Mouse (Mus musculus) thymus, postnatal 36 days (tissue): ENCODE results near the gene Rasip1.

Experiments used
- DNase-seq, 2 experiments: peaks; one replicate each; pipeline ENCODE4 v3.0.0; 2022; ENCODE audit warnings: mixed read lengths in 2 of 2

The Rasip1 gene

GRCm38 (mm10) chr7:45627261-45627660 lies at the start of gene Rasip1:
Gene Rasip1, plus strand, starts transcription at chr7:45627488.
- DNase-seq: no peak

- no peak for DNase-seq
These were observed 41.4 kb upstream of the Rasip1 start for GRCm38 (mm10) chr7:45585923-45586322.

DNA sequence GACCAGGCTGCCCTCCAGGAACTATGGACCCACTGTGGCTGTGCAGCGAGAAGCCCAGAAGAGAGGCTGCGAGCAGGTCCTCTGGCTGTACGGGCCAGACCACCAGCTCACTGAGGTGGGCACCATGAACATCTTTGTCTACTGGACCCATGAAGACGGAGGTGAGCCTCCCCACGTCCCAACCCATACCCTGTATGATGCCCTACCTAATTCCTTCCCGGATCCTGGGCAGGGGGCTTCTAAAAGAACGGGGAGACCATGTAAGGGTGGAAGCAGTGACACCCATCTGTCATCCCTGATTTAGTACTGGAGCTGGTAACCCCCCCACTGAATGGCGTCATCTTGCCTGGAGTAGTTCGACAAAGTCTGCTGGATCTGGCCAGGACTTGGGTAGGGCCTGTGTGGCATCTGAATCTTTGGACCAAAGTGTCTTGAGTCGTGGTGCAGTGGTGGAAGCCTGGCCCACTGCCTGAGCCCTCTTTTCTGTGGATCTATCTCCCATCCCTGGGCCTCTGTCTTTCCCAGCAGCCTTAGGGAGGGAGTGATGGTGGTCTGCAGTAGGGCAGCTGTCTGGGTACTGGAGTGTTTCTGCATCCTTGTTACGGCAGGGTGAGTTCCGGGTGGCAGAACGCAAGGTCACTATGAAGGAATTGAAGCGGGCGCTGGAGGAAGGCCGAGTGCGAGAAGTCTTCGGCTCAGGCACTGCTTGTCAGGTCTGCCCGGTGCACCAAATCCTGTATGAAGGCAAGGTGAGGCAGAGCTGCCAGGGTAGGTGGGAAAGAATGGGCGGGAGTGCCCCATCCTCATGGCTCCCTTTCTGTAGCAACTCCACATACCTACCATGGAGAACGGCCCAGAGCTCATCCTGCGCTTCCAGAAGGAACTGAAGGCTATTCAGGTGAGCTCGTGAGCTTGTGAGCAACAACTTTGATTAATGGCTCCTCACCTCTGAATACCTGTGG lies 39.4 kb upstream of the Rasip1 start:
- no peak for DNase-seq

GRCm38 (mm10) chr7:45589173-45589572 lies 38.1 kb upstream of the Rasip1 start:
- peak; percentile 76 to 83 for DNase-seq

DNA sequence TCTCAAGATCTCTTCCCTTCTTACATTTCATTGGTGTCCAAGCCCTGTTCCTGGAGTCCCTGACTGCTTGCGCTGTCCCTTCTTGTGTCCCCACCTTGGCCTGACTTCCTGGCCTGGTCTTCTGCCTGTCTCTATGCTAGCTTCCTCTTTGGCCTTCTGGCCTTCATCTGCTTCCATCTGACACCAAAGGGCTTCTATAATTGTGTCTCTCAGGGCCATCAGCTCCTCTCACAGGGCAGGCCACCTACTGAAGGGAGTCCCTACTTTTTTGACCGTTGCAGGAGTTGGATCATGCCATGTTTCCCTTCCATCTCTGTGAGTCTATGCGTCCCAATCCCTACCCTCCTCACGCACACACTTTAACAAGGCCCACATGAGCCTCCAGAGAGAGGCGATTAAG lies 37.4 kb upstream of the Rasip1 start:
- DNase-seq: no peak

- DNase-seq: no peak
These were observed 36.4 kb upstream of the Rasip1 start for GRCm38 (mm10) chr7:45590874-45591273.

DNA sequence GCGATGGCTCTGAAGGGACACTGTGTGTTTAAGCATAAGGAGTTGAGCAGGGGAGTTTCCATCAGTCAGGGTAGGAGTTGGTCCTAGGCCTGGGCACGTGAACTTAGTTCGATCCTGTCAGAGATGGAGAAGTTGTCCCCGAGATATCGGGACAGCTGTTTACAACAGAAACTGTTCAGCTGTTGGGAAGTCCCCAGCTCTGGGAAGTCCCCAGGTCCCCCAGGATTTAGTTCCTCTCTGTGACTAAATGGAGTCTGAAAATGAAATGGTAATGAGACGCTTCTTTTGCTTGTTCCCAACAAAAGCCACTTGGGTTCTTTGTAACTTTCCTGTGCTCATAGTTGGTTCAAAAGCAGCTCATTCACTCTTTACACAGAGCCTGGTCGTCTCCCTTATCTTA lies 35.4 kb upstream of the Rasip1 start:
- DNase-seq: no peak

DNA sequence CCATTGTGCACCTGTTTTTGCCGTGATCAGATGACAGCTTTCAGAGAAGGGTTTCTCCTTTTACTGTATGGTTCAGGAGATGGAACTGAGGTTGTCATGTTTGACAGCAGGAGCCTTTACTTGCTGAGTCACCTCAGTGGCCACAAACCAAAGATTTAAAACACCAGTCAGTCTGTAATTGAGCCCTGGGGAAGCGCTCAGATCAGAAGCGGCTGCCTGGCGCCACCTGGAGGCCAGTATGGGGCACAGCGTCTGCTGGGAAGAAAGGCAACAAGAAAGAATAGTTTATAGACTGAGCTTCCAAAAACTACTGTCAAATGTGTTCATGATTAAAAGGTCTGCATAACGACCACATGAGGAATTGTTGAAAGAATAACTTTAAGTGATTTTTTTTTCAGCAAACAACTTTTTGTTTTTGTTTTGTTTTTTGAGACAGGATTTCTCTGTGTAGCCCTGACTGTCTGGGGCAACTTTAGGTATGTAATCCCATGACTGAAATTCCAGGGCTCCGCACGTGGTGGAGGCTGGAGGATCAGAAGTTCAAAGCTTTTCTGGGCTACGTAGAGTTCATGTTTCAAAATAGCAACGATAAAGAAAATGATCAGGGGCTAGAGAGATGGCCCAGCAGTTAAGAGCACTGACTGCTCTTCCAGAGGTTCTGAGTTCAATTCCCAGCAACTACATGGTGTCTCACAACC lies 34.0 kb upstream of the Rasip1 start:
- peak; percentile 67 for DNase-seq

GRCm38 (mm10) chr7:45595176-45595575 lies 32.1 kb upstream of the Rasip1 start:
- no peak for DNase-seq

DNA sequence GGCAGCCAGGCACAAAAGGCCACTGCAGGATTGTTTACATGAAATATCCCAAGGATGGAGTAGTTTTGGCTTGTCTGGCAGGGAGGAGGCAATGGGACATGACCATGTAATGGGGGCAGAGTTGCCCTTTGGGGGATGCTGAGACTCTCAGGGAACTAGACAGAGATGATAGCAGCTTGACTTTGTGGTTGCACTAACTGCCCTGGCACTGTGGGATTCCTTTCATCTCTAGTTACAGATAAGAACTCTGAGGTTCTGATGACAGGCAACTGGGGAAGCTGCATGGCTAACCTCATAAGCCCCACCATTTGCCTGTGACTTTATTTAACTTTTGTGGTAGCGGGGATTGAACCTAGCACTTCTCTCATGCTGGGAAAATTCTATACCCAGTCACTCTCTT lies 31.2 kb upstream of the Rasip1 start:
- no peak for DNase-seq

- no peak for DNase-seq
These were observed 30.3 kb upstream of the Rasip1 start for GRCm38 (mm10) chr7:45597013-45597412.

DNA sequence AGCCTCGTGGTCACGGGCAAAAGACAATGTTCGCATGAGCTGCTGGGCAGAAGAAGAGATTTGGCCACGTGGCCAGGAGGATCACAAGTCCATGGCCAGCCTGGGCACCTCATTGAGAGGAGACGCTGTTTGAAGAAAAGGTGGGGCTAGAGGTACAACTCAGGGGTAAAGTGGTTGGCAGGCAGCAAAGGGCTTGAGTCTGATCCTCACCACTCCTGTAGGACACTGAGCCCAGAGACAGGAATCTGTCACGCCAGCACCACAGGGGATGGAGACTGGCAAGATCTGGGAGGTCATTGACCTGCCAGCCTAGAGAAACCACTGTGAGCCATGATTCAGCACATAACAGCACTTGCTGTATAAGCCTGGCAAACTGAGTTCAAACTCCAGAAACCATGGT lies 29.8 kb upstream of the Rasip1 start:
- DNase-seq: no peak

- peak; percentile 70 to 81 for DNase-seq
These were observed 28.1 kb upstream of the Rasip1 start for GRCm38 (mm10) chr7:45598960-45599879.

DNA sequence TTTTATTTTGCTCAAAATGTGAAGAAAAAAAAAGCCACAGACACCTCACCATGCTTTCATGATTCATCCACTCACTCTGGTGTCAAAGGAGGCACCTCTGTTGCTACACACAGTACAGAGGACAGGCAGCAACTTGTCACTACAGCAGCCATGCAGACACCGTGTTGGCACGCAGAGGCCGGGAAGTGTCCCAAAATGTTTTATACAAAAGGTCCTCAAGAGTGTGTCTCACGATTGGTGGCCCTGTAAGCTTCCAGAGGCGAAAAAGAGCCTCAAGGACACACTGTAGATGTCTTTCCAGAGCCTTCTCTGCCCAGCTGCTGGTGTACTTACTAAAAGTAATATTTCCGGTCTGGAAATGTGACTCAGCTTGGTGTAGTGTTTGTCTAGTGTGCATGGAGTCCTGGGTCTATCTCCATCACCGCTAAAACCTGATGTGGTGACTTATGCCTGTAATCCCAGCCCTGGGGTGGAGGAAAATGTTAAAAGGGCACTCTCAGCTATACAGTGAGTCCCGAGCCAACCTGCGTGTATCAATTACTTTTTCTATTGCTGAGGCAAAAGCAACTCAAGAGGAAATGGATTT lies 21.5 kb upstream of the Rasip1 start:
- no peak for DNase-seq

- no peak for DNase-seq
These were observed 17.8 kb upstream of the Rasip1 start for GRCm38 (mm10) chr7:45609511-45609910.

DNA sequence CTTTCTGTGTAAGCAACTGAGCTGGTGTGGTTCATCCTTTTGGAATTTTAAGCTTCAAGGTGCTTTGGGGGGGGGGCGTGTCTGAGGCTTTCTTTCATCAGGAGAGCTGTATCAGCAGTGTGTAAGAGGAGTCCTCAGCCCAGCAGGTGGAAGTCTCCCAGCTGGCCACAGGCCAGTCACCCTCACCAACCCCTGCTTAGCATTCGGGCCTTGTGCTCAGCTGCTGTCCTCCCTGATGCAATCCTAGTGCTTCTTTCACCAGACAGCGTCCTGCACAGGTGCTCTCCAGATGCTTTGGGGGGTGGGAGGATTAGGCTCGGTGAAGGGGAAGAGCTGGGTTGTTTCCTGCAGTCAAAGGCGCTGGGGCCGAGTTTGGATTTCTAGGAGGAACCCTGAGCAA lies 11.0 kb upstream of the Rasip1 start:
- DNase-seq: no peak

- no peak for DNase-seq
These were observed 10.1 kb upstream of the Rasip1 start, which contains the start of gene Fut1 for GRCm38 (mm10) chr7:45617042-45617695. Gene Fut1, plus strand, starts transcription at chr7:45617289.

- no peak for DNase-seq
These were observed 9.0 kb upstream of the Rasip1 start for GRCm38 (mm10) chr7:45618316-45618715.

- no peak for DNase-seq
These were observed 7.7 kb upstream of the Rasip1 start for GRCm38 (mm10) chr7:45619592-45619991.

DNA sequence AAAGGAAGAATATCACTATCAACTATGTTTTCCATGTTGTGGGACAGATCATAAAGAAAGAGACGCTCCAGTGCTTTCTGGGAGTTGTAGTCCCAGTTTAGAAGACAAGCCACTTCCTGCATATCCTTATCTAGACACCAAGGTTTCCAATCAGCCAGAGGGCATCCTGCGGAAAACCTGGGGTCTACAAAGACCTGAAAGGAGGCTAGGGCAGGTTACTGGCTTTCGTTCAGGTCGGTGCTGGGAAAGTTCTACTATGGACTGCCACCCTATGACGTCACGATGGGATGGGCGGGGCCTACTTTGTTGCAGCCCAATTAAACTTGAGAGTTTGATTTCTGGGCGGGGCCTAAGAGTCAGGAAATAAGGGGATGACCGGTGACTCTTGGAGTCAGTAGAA lies 5.8 kb upstream of the Rasip1 start, which contains the start of gene Izumo1:
Gene Izumo1 (plus strand): TSS at position 369 of the 400 bp plus-strand sequence.
- no peak for DNase-seq

- DNase-seq: no peak
These were observed 3.8 kb upstream of the Rasip1 start for GRCm38 (mm10) chr7:45623507-45623906.

- no peak for DNase-seq
These were observed 2.6 kb upstream of the Rasip1 start for GRCm38 (mm10) chr7:45624718-45625117.
